Mouse (Mus musculus): ENCODE measurements at regions not wholly inside any gene's neighbourhood (a gene's known extent, or its start where the extent isn't known, plus 50 kb on each side); places are given as distances from the start of the nearest gene placed in this dataset.

- 87% methylated on average over 4 of the region's 4 CpGs for WGBS
- no peak for ATAC-seq (ENCODE audit: low FRiP score)
Measured at GRCm38 (mm10) chr13:55900190-55900526, 64.2 kb upstream of the Pitx1 start.

GRCm38 (mm10) chr13:55899501-55900189 lies 63.7 kb upstream of the Pitx1 start:
- ATAC-seq (ENCODE audit: low FRiP score): no peak
- Histone ChIP-seq H3K36me3 (replicated peaks; ENCODE audit: control insufficient read depth, insufficient read depth) (no peaks in the 10 kb centered on the region), H3K4me1 (replicated peaks; ENCODE audit: control insufficient read depth, insufficient read depth, low read length) (peaks cover 13% of the 10 kb centered on the region), H3K27ac (no peak overlapping the region), H3K9ac (no peak overlapping the region), H3K4me3 (replicated peaks; ENCODE audit: low read length) (no peak overlapping the region), H3K4me2 (replicated peaks) (no peak overlapping the region), H3K27me3 (ENCODE audit: control insufficient read depth, insufficient read depth, low read length) (no peaks in the 10 kb centered on the region), H3K9me3 (ENCODE audit: control insufficient read depth, low read length) (no peaks in the 10 kb centered on the region)
- no peak for DNase-seq (ENCODE audit: low spot score)
- 56% methylated on average over 10 of the region's 10 CpGs for WGBS

More at GRCm38 (mm10) chr13:55900190-55900526, 64.2 kb upstream of the Pitx1 start:
- no peak overlapping the region for H3K4me2 ChIP-seq (replicated peaks)
- H3K27ac ChIP-seq: no peak overlapping the region
- no peak overlapping the region for H3K4me3 ChIP-seq (replicated peaks; ENCODE audit: low read length)
- H3K9me3 ChIP-seq (ENCODE audit: control insufficient read depth, low read length): no peaks in the 10 kb centered on the region
- H3K9ac ChIP-seq: no peak overlapping the region
- no peaks in the 10 kb centered on the region for H3K27me3 ChIP-seq (ENCODE audit: control insufficient read depth, insufficient read depth, low read length)
- peaks cover 13% of the 10 kb centered on the region for H3K4me1 ChIP-seq (replicated peaks; ENCODE audit: control insufficient read depth, insufficient read depth, low read length)
- DNase-seq (ENCODE audit: low spot score): no peak
- H3K36me3 ChIP-seq (replicated peaks; ENCODE audit: control insufficient read depth, insufficient read depth): no peaks in the 10 kb centered on the region

GRCm38 (mm10) chr13:55898999-55899398 lies 63.0 kb upstream of the Pitx1 start:
- Histone ChIP-seq H3K4me1 (replicated peaks; ENCODE audit: control insufficient read depth, insufficient read depth, low read length) (peaks cover 13% of the 10 kb centered on the region), H3K27ac (no peak overlapping the region), H3K4me3 (replicated peaks; ENCODE audit: low read length) (no peak overlapping the region), H3K27me3 (ENCODE audit: control insufficient read depth, insufficient read depth, low read length) (no peaks in the 10 kb centered on the region), H3K9ac (no peak overlapping the region), H3K9me3 (ENCODE audit: control insufficient read depth, low read length) (no peaks in the 10 kb centered on the region), H3K36me3 (replicated peaks; ENCODE audit: control insufficient read depth, insufficient read depth) (no peaks in the 10 kb centered on the region), H3K4me2 (replicated peaks) (no peak overlapping the region)
- DNase-seq (ENCODE audit: low spot score) (no peak), ATAC-seq (ENCODE audit: low FRiP score) (no peak)
- WGBS: 24% methylated on average over 8 of the region's 8 CpGs

GRCm38 (mm10) chr13:55898257-55898950 lies 62.4 kb upstream of the Pitx1 start:
- H3K4me1 ChIP-seq (replicated peaks; ENCODE audit: control insufficient read depth, insufficient read depth, low read length): peaks cover 18% of the 10 kb centered on the region
- H3K4me3 ChIP-seq (replicated peaks; ENCODE audit: low read length): no peak overlapping the region
- no peaks in the 10 kb centered on the region for H3K9me3 ChIP-seq (ENCODE audit: control insufficient read depth, low read length)
- H3K27me3 ChIP-seq (ENCODE audit: control insufficient read depth, insufficient read depth, low read length): no peaks in the 10 kb centered on the region
- no peak overlapping the region for H3K27ac ChIP-seq
- no peak overlapping the region for H3K9ac ChIP-seq
- 47% methylated on average over 17 of the region's 17 CpGs for WGBS
- no peak for ATAC-seq (ENCODE audit: low FRiP score)
- no peak for DNase-seq (ENCODE audit: low spot score)
- H3K36me3 ChIP-seq (replicated peaks; ENCODE audit: control insufficient read depth, insufficient read depth): no peaks in the 10 kb centered on the region
- no peak overlapping the region for H3K4me2 ChIP-seq (replicated peaks)

- WGBS: 89% methylated on average over 5 of the region's 5 CpGs
Measured at GRCm38 (mm10) chr13:55895505-55895904, 59.5 kb upstream of the Pitx1 start.

GRCm38 (mm10) chr13:55893154-55894018 lies 57.4 kb upstream of the Pitx1 start:
- H3K27me3 ChIP-seq (ENCODE audit: control insufficient read depth, insufficient read depth, low read length): no peaks in the 10 kb centered on the region
- peaks cover 8% of the 10 kb centered on the region; the same call in 1 of the 2 replicates for H3K4me1 ChIP-seq (replicated peaks; ENCODE audit: control insufficient read depth, insufficient read depth, low read length)
- DNase-seq (ENCODE audit: low spot score): no peak

More at GRCm38 (mm10) chr13:55895505-55895904, 59.5 kb upstream of the Pitx1 start:
- no peak for ATAC-seq (ENCODE audit: low FRiP score)
- Histone ChIP-seq H3K36me3 (replicated peaks; ENCODE audit: control insufficient read depth, insufficient read depth) (no peaks in the 10 kb centered on the region), H3K27me3 (ENCODE audit: control insufficient read depth, insufficient read depth, low read length) (no peaks in the 10 kb centered on the region), H3K9me3 (ENCODE audit: control insufficient read depth, low read length) (no peaks in the 10 kb centered on the region), H3K27ac (no peak overlapping the region), H3K4me3 (replicated peaks; ENCODE audit: low read length) (no peak overlapping the region), H3K4me1 (replicated peaks; ENCODE audit: control insufficient read depth, insufficient read depth, low read length) (peaks cover 18% of the 10 kb centered on the region), H3K9ac (no peak overlapping the region), H3K4me2 (replicated peaks) (no peak overlapping the region)
- DNase-seq (ENCODE audit: low spot score): no peak

GRCm38 (mm10) chr13:55892250-55892649 lies 56.3 kb upstream of the Pitx1 start:
- Histone ChIP-seq H3K9me3 (ENCODE audit: control insufficient read depth, low read length) (no peaks in the 10 kb centered on the region), H3K27ac (no peak overlapping the region), H3K4me2 (replicated peaks) (no peak overlapping the region), H3K27me3 (ENCODE audit: control insufficient read depth, insufficient read depth, low read length) (no peaks in the 10 kb centered on the region), H3K9ac (no peak overlapping the region), H3K4me3 (replicated peaks; ENCODE audit: low read length) (no peak overlapping the region), H3K36me3 (replicated peaks; ENCODE audit: control insufficient read depth, insufficient read depth) (no peaks in the 10 kb centered on the region), H3K4me1 (replicated peaks; ENCODE audit: control insufficient read depth, insufficient read depth, low read length) (peaks cover 5% of the 10 kb centered on the region; the same call in 1 of the 2 replicates)
- DNase-seq (ENCODE audit: low spot score) (no peak), ATAC-seq (ENCODE audit: low FRiP score) (no peak)
- 97% methylated on average over 3 of the region's 3 CpGs for WGBS

More at GRCm38 (mm10) chr13:55893154-55894018, 57.4 kb upstream of the Pitx1 start:
- H3K4me2 ChIP-seq (replicated peaks): no peak overlapping the region; the same call in 1 of the 2 replicates
- no peak overlapping the region for H3K4me3 ChIP-seq (replicated peaks; ENCODE audit: low read length)
- H3K27ac ChIP-seq: no peak overlapping the region
- ATAC-seq (ENCODE audit: low FRiP score): peak; percentile 54; the same call in 1 of the 2 replicates
- H3K36me3 ChIP-seq (replicated peaks; ENCODE audit: control insufficient read depth, insufficient read depth): no peaks in the 10 kb centered on the region
- no peak overlapping the region for H3K9ac ChIP-seq
- H3K9me3 ChIP-seq (ENCODE audit: control insufficient read depth, low read length): no peaks in the 10 kb centered on the region
- 36% methylated on average over 25 of the region's 25 CpGs for WGBS

- no peaks in the 10 kb centered on the region for H3K36me3 ChIP-seq (replicated peaks; ENCODE audit: control insufficient read depth, insufficient read depth)
- H3K9ac ChIP-seq: no peak overlapping the region
- ATAC-seq (ENCODE audit: low FRiP score) (no peak), DNase-seq (ENCODE audit: low spot score) (no peak)
- H3K4me2 ChIP-seq (replicated peaks): no peak overlapping the region
- no peak overlapping the region for H3K27ac ChIP-seq
- no peak overlapping the region for H3K4me3 ChIP-seq (replicated peaks; ENCODE audit: low read length)
- no peaks in the 10 kb centered on the region for H3K4me1 ChIP-seq (replicated peaks; ENCODE audit: control insufficient read depth, insufficient read depth, low read length)
- WGBS: 87% methylated on average over 13 of the region's 13 CpGs
- H3K9me3 ChIP-seq (ENCODE audit: control insufficient read depth, low read length): no peaks in the 10 kb centered on the region
- no peaks in the 10 kb centered on the region for H3K27me3 ChIP-seq (ENCODE audit: control insufficient read depth, insufficient read depth, low read length)
Measured at GRCm38 (mm10) chr13:55887099-55887736, 51.2 kb upstream of the Pitx1 start.
